Mouse (Mus musculus) kidney, adult 2 months (tissue): ENCODE data around the gene Phf3.

Experiments
- CTCF ChIP-seq: fragments of 200-500 bp; conservative IDR thresholded peaks from 2 replicates; pipeline ENCODE4 v1.5.1; 2011; ENCODE audit warnings: low read depth, mild to moderate bottlenecking, control low read depth, low read length, moderate library complexity, mixed read lengths; ENCODE audit not compliant: insufficient read depth, insufficient read length
- POLR2A ChIP-seq: fragments of 200-500 bp; IDR thresholded peaks from one replicate; pipeline ENCODE4 v1.6.1; 2011; ENCODE audit warnings: low read depth, low read length, control low read depth

DNA sequence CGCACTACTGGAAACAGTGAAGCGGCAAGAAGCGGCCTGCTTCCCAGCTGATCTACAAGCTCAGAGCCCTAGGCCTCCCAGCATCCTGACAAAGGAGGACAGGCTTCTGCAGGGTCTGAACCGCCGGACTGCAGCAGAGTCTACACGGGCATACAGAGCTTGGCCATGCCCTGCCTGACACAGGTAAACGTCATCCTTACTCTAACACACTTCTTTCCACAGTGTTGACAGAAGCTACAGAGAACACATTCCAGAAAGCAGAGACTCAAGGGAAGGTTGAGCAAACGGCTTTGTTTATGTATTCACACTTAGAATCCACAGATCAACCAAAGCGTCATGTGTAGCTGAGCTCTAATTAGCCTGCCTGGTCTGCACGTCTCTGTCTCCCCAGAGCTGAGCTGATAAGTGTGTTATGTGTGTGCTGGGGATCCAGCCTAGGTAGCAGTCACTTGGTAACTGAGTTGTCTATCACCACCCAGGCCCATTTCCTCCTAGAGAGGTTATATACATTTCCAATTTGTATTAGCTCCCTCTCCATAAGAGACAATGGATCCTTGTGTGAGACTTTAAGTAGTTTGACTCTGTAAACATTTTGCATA is 65.5 kb downstream of the Phf3 start:
- TF ChIP-seq POLR2A, result no peak
- TF ChIP-seq CTCF, result no peak
